Mouse (Mus musculus): ENCODE results near the gene Efemp2. TPM values are rescaled to one million over a fixed set of nuclear protein-coding genes. Genes with fewer than 3 reads are reported as not detected.
"Not testable (repeated sequence)": the region's sequence is repeated elsewhere in the genome, so short reads cannot be mapped to it uniquely, and the experiment has no call there.

Gene Efemp2
- polyA plus RNA-seq, 2 experiments, result 193 to 239 TPM

DNA sequence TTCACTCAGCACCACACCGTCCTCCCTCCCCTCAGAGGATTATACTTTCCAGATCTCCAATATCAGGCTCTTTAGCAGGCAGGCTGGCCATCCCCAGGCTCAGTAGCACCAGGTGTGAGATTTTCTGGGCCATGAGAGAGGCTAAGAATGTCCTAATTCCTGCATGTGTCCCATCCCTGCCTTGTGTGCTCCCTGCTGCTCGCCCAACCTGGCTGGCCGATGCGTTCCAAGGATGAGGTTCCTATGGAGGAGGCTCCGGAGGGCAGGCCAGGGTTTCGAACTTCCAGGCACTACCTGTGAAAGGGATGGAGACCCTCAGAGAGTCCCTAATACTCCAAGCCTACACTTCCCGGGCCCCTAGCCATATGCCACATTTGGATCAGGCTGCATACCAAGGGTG lies 12.1 kb downstream of the Efemp2 start:
- H3K9me3 ChIP-seq (ENCODE audit: control insufficient read depth, low read length), result no peaks in the 10 kb centered on the region
- TF ChIP-seq POLR2A (IDR thresholded peaks at IDR 0.05; ENCODE audit: borderline replicate concordance, extremely low read depth, insufficient read depth, insufficient read length), result no peak
- H3K9ac ChIP-seq (ENCODE audit: low read depth, low read length, severe bottlenecking), result no peak overlapping the region
- H3K4me3 ChIP-seq (replicated peaks; ENCODE audit: low read length), result no peak overlapping the region
- H3K36me3 ChIP-seq (ENCODE audit: control insufficient read depth, insufficient read depth, low read length), result peaks cover 56% of the 10 kb centered on the region
- ATAC-seq (ENCODE audit: low FRiP score, low read depth), result no peak
- H3K27ac ChIP-seq (replicated peaks; ENCODE audit: low read depth, low read length), result no peak overlapping the region
- 96% methylated on average over 7 of the region's 7 CpGs for WGBS
- H3K27me3 ChIP-seq (ENCODE audit: control insufficient read depth, insufficient read depth, low read length), result no peaks in the 10 kb centered on the region
- H3K4me1 ChIP-seq (ENCODE audit: control insufficient read depth, insufficient read depth, low read length), result peaks cover 14% of the 10 kb centered on the region
- no peak for DNase-seq (ENCODE audit: low spot score)
- no peak overlapping the region for H3K4me2 ChIP-seq (replicated peaks; ENCODE audit: low read depth, low read length, severe bottlenecking)

DNA sequence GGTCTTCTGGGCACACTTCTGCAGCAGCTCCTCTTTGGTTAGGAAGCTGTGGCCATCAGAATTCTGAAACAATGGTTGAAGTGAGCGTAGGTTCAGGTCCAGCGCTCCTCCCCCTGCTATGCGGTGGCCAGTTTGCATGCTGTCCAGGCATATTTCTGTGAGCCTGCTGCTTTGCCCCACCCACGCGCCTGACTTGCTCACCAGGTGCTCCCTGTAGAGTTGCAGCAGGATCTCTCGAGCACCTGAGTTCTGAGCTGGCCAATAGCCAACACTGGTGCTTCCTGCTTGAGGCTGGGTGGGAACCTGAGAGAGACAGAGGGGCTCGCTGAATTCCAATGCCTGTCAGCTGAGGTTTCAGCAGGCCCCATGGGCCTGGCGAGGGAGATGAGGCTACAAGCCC lies 12.5 kb downstream of the Efemp2 start:
- H3K36me3 ChIP-seq (ENCODE audit: control insufficient read depth, insufficient read depth, low read length), result peaks cover 51% of the 10 kb centered on the region
- DNase-seq (ENCODE audit: low spot score) (no peak), ATAC-seq (ENCODE audit: low FRiP score, low read depth) (no peak)
- no peak overlapping the region for H3K9ac ChIP-seq (ENCODE audit: low read depth, low read length, severe bottlenecking)
- H3K4me3 ChIP-seq (replicated peaks; ENCODE audit: low read length), result no peak overlapping the region
- WGBS, result 79% methylated on average over 8 of the region's 8 CpGs
- no peaks in the 10 kb centered on the region for H3K27me3 ChIP-seq (ENCODE audit: control insufficient read depth, insufficient read depth, low read length)
- no peak for TF ChIP-seq POLR2A (IDR thresholded peaks at IDR 0.05; ENCODE audit: borderline replicate concordance, extremely low read depth, insufficient read depth, insufficient read length)
- H3K27ac ChIP-seq (replicated peaks; ENCODE audit: low read depth, low read length), result no peak overlapping the region
- H3K9me3 ChIP-seq (ENCODE audit: control insufficient read depth, low read length), result no peaks in the 10 kb centered on the region
- no peak overlapping the region for H3K4me2 ChIP-seq (replicated peaks; ENCODE audit: low read depth, low read length, severe bottlenecking)
- H3K4me1 ChIP-seq (ENCODE audit: control insufficient read depth, insufficient read depth, low read length), result peaks cover 14% of the 10 kb centered on the region

DNA sequence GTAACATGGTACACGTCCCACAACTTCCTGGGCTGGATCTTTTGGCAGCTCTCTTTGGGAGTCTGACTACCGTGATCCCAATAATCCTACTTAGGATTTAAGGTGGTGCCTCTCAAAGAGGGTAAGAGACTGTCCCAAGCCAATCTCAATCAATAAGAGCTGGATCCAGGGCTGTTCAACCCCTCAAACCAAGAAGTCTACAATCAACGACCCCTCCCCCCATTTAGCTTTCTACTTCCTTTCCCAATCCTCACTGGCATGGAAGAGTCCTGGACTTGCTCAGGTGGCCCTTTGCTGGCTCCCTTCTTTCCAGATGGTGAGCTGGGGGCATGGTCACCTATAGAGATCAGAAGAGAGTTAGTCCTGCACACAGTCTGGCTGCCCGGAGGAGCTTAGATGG lies 13.0 kb downstream of the Efemp2 start:
- 86% methylated on average over 4 of the region's 4 CpGs for WGBS
- no peaks in the 10 kb centered on the region for H3K9me3 ChIP-seq (ENCODE audit: control insufficient read depth, low read length)
- H3K4me3 ChIP-seq (replicated peaks; ENCODE audit: low read length), result 0 out of 2 replicates have a peak overlapping the region, but pooled peaks have one; percentile 57
- no peak overlapping the region for H3K9ac ChIP-seq (ENCODE audit: low read depth, low read length, severe bottlenecking)
- ATAC-seq (ENCODE audit: low FRiP score, low read depth) (no peak), DNase-seq (ENCODE audit: low spot score) (no peak)
- peak overlapping the region; percentile 77 for H3K4me2 ChIP-seq (replicated peaks; ENCODE audit: low read depth, low read length, severe bottlenecking)
- H3K27ac ChIP-seq (replicated peaks; ENCODE audit: low read depth, low read length), result no peak overlapping the region
- H3K4me1 ChIP-seq (ENCODE audit: control insufficient read depth, insufficient read depth, low read length), result peaks cover 14% of the 10 kb centered on the region
- H3K27me3 ChIP-seq (ENCODE audit: control insufficient read depth, insufficient read depth, low read length), result no peaks in the 10 kb centered on the region
- TF ChIP-seq POLR2A (IDR thresholded peaks at IDR 0.05; ENCODE audit: borderline replicate concordance, extremely low read depth, insufficient read depth, insufficient read length), result no peak
- H3K36me3 ChIP-seq (ENCODE audit: control insufficient read depth, insufficient read depth, low read length), result peaks cover 47% of the 10 kb centered on the region

- peak; percentile 96 for DNase-seq (ENCODE audit: low spot score)
- peak; percentile 27; the same call in 1 of the 2 replicates for TF ChIP-seq POLR2A (IDR thresholded peaks at IDR 0.05; ENCODE audit: borderline replicate concordance, extremely low read depth, insufficient read depth, insufficient read length)
- Histone ChIP-seq H3K9ac (ENCODE audit: low read depth, low read length, severe bottlenecking) (peak within 1 kb of the TSS; percentile 48), H3K27ac (replicated peaks; ENCODE audit: low read depth, low read length) (peak within 1 kb of the TSS; percentile 93), H3K27me3 (ENCODE audit: control insufficient read depth, insufficient read depth, low read length) (no peaks in the 10 kb centered on the region), H3K36me3 (ENCODE audit: control insufficient read depth, insufficient read depth, low read length) (peaks cover 43% of the 10 kb centered on the region), H3K4me3 (replicated peaks; ENCODE audit: low read length) (peak within 1 kb of the TSS; percentile 57), H3K4me1 (ENCODE audit: control insufficient read depth, insufficient read depth, low read length) (peaks cover 19% of the 10 kb centered on the region), H3K4me2 (replicated peaks; ENCODE audit: low read depth, low read length, severe bottlenecking) (peak within 1 kb of the TSS; percentile 77), H3K9me3 (ENCODE audit: control insufficient read depth, low read length) (no peaks in the 10 kb centered on the region)
- under 1% methylated on average over 35 of the region's 39 CpGs for WGBS
- peak; percentile 71 for ATAC-seq (ENCODE audit: low FRiP score, low read depth)
Observed at GRCm38 (mm10) chr19:5487768-5488550, 14.2 kb downstream of the Efemp2 start, which contains the start of gene Mus81. Gene Mus81, minus strand, starts transcription at chr19:5488402.

GRCm38 (mm10) chr19:5488878-5489571 lies 15.3 kb downstream of the Efemp2 start:
- Histone ChIP-seq H3K36me3 (ENCODE audit: control insufficient read depth, insufficient read depth, low read length) (peaks cover 43% of the 10 kb centered on the region), H3K4me3 (replicated peaks; ENCODE audit: low read length) (peak overlapping the region; percentile 57), H3K27ac (replicated peaks; ENCODE audit: low read depth, low read length) (peak overlapping the region; percentile 93), H3K4me2 (replicated peaks; ENCODE audit: low read depth, low read length, severe bottlenecking) (peak overlapping the region; percentile 77), H3K9ac (ENCODE audit: low read depth, low read length, severe bottlenecking) (peak overlapping the region; percentile 48), H3K4me1 (ENCODE audit: control insufficient read depth, insufficient read depth, low read length) (peaks cover 19% of the 10 kb centered on the region), H3K27me3 (ENCODE audit: control insufficient read depth, insufficient read depth, low read length) (no peaks in the 10 kb centered on the region), H3K9me3 (ENCODE audit: control insufficient read depth, low read length) (no peaks in the 10 kb centered on the region)
- peak; percentile 98 for DNase-seq (ENCODE audit: low spot score)
- WGBS, result 0% methylated on average over 26 of the region's 26 CpGs
- no peak for TF ChIP-seq POLR2A (IDR thresholded peaks at IDR 0.05; ENCODE audit: borderline replicate concordance, extremely low read depth, insufficient read depth, insufficient read length)
- ATAC-seq (ENCODE audit: low FRiP score, low read depth), result peak; percentile 77

DNA sequence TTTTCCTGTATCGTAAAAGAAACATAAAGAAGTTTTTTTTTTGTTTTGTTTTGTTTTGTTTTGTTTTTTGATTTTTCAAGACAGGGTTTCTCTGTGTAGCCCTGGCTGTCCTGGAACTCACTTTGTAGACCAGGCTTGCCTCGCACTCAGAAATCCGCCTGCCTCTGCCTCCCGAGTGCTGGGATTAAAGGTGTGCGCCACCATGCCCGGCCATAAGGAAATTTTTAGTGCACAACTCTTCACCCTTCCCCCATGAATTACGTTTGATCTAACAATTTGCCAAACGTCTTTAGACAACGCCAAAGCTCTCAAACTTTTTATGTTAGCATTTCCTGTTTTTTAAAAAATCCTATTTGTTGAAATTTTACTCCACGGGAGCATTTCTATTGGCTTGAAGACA lies 16.0 kb downstream of the Efemp2 start:
- peaks cover 42% of the 10 kb centered on the region for H3K36me3 ChIP-seq (ENCODE audit: control insufficient read depth, insufficient read depth, low read length)
- 46% methylated on average over 10 of the region's 10 CpGs for WGBS
- not testable (repeated sequence) for H3K27me3 ChIP-seq (ENCODE audit: control insufficient read depth, insufficient read depth, low read length); ATAC-seq (ENCODE audit: low FRiP score, low read depth); DNase-seq (ENCODE audit: low spot score); H3K9me3 ChIP-seq (ENCODE audit: control insufficient read depth, low read length); H3K9ac ChIP-seq (ENCODE audit: low read depth, low read length, severe bottlenecking)
- H3K4me2 ChIP-seq (replicated peaks; ENCODE audit: low read depth, low read length, severe bottlenecking), result peak overlapping the region; percentile 77
- peak overlapping the region; percentile 98 for H3K4me3 ChIP-seq (replicated peaks; ENCODE audit: low read length)
- peak overlapping the region; percentile 97; the same call in 1 of the 2 replicates for H3K27ac ChIP-seq (replicated peaks; ENCODE audit: low read depth, low read length)
- H3K4me1 ChIP-seq (ENCODE audit: control insufficient read depth, insufficient read depth, low read length), result peaks cover 19% of the 10 kb centered on the region
